Mouse (Mus musculus) olfactory bulb, adult 2 months (tissue): Measurements from ENCODE around the gene Recql.

ENCODE experiments used
- CTCF ChIP-seq: fragments of 200-500 bp; IDR thresholded peaks from 2 replicates; pipeline ENCODE4 v1.5.1; 2012; ENCODE audit warnings: low read depth, mild to moderate bottlenecking, low read length, moderate library complexity; ENCODE audit not compliant: insufficient read depth
- POLR2A ChIP-seq: fragments of 200-500 bp; IDR thresholded peaks from 2 replicates; pipeline ENCODE4 v1.6.1; 2012; ENCODE audit warnings: mild to moderate bottlenecking, low read depth, low read length, moderate library complexity; ENCODE audit not compliant: insufficient read depth

DNA sequence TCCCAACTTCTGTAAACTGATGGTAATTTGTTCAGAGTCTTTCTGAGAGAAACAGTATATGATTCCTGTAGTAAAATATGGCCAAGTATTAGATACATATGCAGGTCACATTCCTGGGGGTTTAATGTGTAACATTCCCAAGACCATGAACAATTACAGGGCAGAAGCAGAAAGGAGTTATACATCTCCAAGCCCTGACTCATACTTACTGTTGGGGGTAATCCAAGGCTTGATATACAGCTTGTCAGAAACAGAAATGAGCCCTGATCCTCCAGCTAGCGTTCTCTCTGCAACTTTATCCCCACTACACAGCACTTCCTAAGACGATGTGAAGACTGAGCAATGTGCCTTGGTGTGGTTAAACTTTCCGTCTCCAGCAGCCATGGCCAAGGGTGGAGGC, 19.3 kb downstream of the Recql start:
- no peak for TF ChIP-seq CTCF
- TF ChIP-seq POLR2A, result no peak
